Mouse (Mus musculus): ENCODE data around the gene Rhcg. TPM values are rescaled to one million over a fixed set of nuclear protein-coding genes. Genes with fewer than 3 reads are reported as not detected.
A peak's percentile ranks its signal among the peaks of the same experiment; 100 is the strongest.

The Rhcg gene
- polyA plus RNA-seq, 1 experiment, result not detected

- no peak overlapping the region for H3K27ac ChIP-seq (ENCODE audit: insufficient read depth, low read length)
- TF ChIP-seq POLR2A (IDR thresholded peaks at IDR 0.05; ENCODE audit: low read depth, low read length) (no peak), CTCF (IDR thresholded peaks at IDR 0.05; ENCODE audit: borderline replicate concordance, insufficient read depth, low read length) (no peak)
- H3K4me3 ChIP-seq (ENCODE audit: insufficient read depth, low read length), result no peak overlapping the region
- H3K4me1 ChIP-seq (ENCODE audit: control insufficient read depth, insufficient read depth, low read length), result no peaks in the 10 kb centered on the region
These were observed 10.1 kb downstream of the Rhcg start for GRCm38 (mm10) chr7:79607263-79607921.

- no peak overlapping the region for H3K4me3 ChIP-seq (ENCODE audit: insufficient read depth, low read length)
- TF ChIP-seq POLR2A (IDR thresholded peaks at IDR 0.05; ENCODE audit: low read depth, low read length), result no peak
- no peak for TF ChIP-seq CTCF (IDR thresholded peaks at IDR 0.05; ENCODE audit: borderline replicate concordance, insufficient read depth, low read length)
- no peaks in the 10 kb centered on the region for H3K4me1 ChIP-seq (ENCODE audit: control insufficient read depth, insufficient read depth, low read length)
- no peak overlapping the region for H3K27ac ChIP-seq (ENCODE audit: insufficient read depth, low read length)
These were observed 10.7 kb downstream of the Rhcg start for GRCm38 (mm10) chr7:79606766-79607165.

GRCm38 (mm10) chr7:79602006-79602405, 15.5 kb downstream of the Rhcg start:
- H3K27ac ChIP-seq (ENCODE audit: insufficient read depth, low read length), result no peak overlapping the region
- TF ChIP-seq POLR2A (IDR thresholded peaks at IDR 0.05; ENCODE audit: low read depth, low read length) (no peak), CTCF (IDR thresholded peaks at IDR 0.05; ENCODE audit: borderline replicate concordance, insufficient read depth, low read length) (no peak)
- no peaks in the 10 kb centered on the region for H3K4me1 ChIP-seq (ENCODE audit: control insufficient read depth, insufficient read depth, low read length)
- H3K4me3 ChIP-seq (ENCODE audit: insufficient read depth, low read length), result no peak overlapping the region

GRCm38 (mm10) chr7:79600122-79600521, 17.3 kb downstream of the Rhcg start:
- H3K4me3 ChIP-seq (ENCODE audit: insufficient read depth, low read length), result no peak overlapping the region
- H3K4me1 ChIP-seq (ENCODE audit: control insufficient read depth, insufficient read depth, low read length), result no peaks in the 10 kb centered on the region
- H3K27ac ChIP-seq (ENCODE audit: insufficient read depth, low read length), result no peak overlapping the region
- TF ChIP-seq POLR2A (IDR thresholded peaks at IDR 0.05; ENCODE audit: low read depth, low read length), result no peak
- no peak for TF ChIP-seq CTCF (IDR thresholded peaks at IDR 0.05; ENCODE audit: borderline replicate concordance, insufficient read depth, low read length)

DNA sequence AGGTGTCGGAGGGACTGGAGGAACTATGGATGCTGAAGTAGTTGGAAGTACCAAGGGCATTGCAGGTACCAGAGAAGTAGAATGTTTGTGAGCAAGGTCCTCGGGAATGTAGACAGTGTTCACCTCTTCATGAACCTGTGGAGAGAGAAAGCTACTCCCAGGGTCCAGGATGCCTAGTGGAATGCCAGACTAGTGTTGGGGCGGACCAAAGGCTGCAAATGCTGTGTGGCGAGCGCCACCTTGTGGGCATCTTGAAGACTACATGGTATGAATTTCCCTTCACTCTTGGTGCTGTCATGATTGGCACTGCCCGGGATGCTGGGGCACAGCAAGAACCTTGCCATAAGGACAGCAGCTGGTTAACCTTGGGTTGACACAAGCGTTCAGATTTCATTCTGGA, 22.6 kb downstream of the Rhcg start:
- no peak overlapping the region for H3K27ac ChIP-seq (ENCODE audit: insufficient read depth, low read length)
- no peak overlapping the region for H3K4me3 ChIP-seq (ENCODE audit: insufficient read depth, low read length)
- TF ChIP-seq POLR2A (IDR thresholded peaks at IDR 0.05; ENCODE audit: low read depth, low read length) (no peak), CTCF (IDR thresholded peaks at IDR 0.05; ENCODE audit: borderline replicate concordance, insufficient read depth, low read length) (peak; percentile 89)
- no peaks in the 10 kb centered on the region for H3K4me1 ChIP-seq (ENCODE audit: control insufficient read depth, insufficient read depth, low read length)

DNA sequence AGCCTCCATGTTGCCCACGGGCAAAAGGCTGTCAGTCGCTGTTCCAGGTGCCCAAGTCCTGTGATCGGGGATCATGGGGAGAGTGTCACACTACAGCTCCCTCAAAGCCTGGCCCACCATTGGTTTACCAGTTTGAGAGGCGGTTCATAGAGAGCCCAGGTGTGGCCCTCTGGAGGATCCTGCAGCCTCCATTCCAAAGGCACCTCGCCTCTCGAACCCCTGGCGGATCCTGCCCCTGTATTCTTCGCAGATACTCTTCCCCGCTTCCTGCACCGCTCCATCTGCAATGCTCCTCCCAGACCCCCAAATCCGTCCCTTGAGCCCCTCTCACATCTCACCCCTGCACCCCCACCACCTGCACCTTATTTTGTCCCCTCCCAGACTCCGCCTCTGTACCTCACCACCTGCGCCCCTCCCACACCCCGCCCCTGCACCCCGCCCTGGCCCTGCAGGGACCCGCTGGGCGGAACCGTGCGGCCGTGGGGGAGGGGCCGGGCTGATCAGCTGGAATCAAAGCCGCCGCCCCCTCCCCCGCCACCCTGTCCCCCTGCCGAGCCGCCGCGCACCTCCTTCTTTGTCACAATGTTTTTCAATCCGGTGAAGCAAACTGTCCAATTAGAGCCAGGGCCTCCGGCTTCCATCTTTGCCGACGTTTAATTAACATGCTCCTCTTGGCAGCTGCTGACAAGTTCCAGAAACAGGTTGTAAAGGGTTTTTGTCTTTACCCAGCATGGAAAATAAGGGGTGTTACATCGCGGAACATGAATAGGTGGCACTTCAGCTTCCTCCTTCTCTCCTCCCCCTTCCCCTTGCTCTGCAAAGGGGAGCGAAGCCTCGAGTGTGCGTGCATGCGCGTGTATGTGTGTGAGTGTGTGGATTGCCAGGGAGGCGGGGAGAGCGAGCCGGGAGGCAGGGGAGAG, 25.4 kb downstream of the Rhcg start:
- Histone ChIP-seq H3K4me1 (ENCODE audit: control insufficient read depth, insufficient read depth, low read length) (no peaks in the 10 kb centered on the region), H3K27ac (ENCODE audit: insufficient read depth, low read length) (no peak overlapping the region), H3K4me3 (ENCODE audit: insufficient read depth, low read length) (no peak overlapping the region)
- TF ChIP-seq POLR2A (IDR thresholded peaks at IDR 0.05; ENCODE audit: low read depth, low read length) (no peak), CTCF (IDR thresholded peaks at IDR 0.05; ENCODE audit: borderline replicate concordance, insufficient read depth, low read length) (no peak)

GRCm38 (mm10) chr7:79590560-79591110, 26.8 kb downstream of the Rhcg start:
- no peaks in the 10 kb centered on the region for H3K4me1 ChIP-seq (ENCODE audit: control insufficient read depth, insufficient read depth, low read length)
- H3K27ac ChIP-seq (ENCODE audit: insufficient read depth, low read length), result no peak overlapping the region
- H3K4me3 ChIP-seq (ENCODE audit: insufficient read depth, low read length), result no peak overlapping the region
- TF ChIP-seq POLR2A (IDR thresholded peaks at IDR 0.05; ENCODE audit: low read depth, low read length) (no peak), CTCF (IDR thresholded peaks at IDR 0.05; ENCODE audit: borderline replicate concordance, insufficient read depth, low read length) (no peak)

GRCm38 (mm10) chr7:79589763-79590559, 27.5 kb downstream of the Rhcg start:
- H3K4me3 ChIP-seq (ENCODE audit: insufficient read depth, low read length), result no peak overlapping the region
- H3K27ac ChIP-seq (ENCODE audit: insufficient read depth, low read length), result no peak overlapping the region
- H3K4me1 ChIP-seq (ENCODE audit: control insufficient read depth, insufficient read depth, low read length), result no peaks in the 10 kb centered on the region
- TF ChIP-seq POLR2A (IDR thresholded peaks at IDR 0.05; ENCODE audit: low read depth, low read length) (no peak), CTCF (IDR thresholded peaks at IDR 0.05; ENCODE audit: borderline replicate concordance, insufficient read depth, low read length) (no peak)

DNA sequence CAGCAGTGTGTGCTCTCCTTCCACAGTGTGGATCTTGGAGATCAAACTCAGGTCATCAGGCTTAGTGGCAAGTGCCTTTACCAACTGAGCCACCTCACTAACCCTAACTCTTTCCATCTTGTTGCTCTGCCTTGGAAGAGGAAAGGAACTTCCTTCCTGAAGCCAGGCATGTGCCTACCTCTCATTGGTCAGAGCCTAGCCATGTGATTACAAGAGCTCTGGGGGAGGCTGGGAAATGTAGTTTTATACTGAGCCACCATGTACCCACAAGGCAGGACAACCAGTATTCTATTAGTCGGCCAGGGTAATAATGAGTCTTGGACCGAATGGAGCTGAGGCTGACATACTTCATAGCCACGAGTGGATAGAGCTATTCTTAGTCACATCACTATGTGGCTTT, 29.2 kb downstream of the Rhcg start:
- no peak overlapping the region for H3K27ac ChIP-seq (ENCODE audit: insufficient read depth, low read length)
- no peak overlapping the region for H3K4me3 ChIP-seq (ENCODE audit: insufficient read depth, low read length)
- no peaks in the 10 kb centered on the region for H3K4me1 ChIP-seq (ENCODE audit: control insufficient read depth, insufficient read depth, low read length)
- TF ChIP-seq POLR2A (IDR thresholded peaks at IDR 0.05; ENCODE audit: low read depth, low read length) (no peak), CTCF (IDR thresholded peaks at IDR 0.05; ENCODE audit: borderline replicate concordance, insufficient read depth, low read length) (no peak)

Data from embryonic fibroblast, embryonic 13.5 days (primary cell).